Mouse (Mus musculus) embryo, embryonic 10 days (tissue): Measurements from ENCODE around the gene D11Wsu47e.

Source experiments
- DNase-seq: peaks from one replicate; pipeline ENCODE4 v3.0.0-alpha.2; 2015; ENCODE audit warnings: low spot score

D11Wsu47e gene

GRCm38 (mm10) chr11:113666648-113667047, 17.6 kb upstream of the D11Wsu47e start:
- DNase-seq: no peak

GRCm38 (mm10) chr11:113667122-113667521, 17.1 kb upstream of the D11Wsu47e start:
- DNase-seq: no peak

GRCm38 (mm10) chr11:113667704-113668103, 16.5 kb upstream of the D11Wsu47e start:
- DNase-seq: no peak

- DNase-seq: no peak
Observed at GRCm38 (mm10) chr11:113668857-113669256, 15.4 kb upstream of the D11Wsu47e start.

- no peak for DNase-seq
Observed at GRCm38 (mm10) chr11:113669711-113670110, 14.5 kb upstream of the D11Wsu47e start.

- no peak for DNase-seq
Observed at GRCm38 (mm10) chr11:113673614-113674013, 10.6 kb upstream of the D11Wsu47e start.

- DNase-seq: no peak
Observed at GRCm38 (mm10) chr11:113674595-113674994, 9.6 kb upstream of the D11Wsu47e start.

GRCm38 (mm10) chr11:113676847-113677246, 7.4 kb upstream of the D11Wsu47e start:
- no peak for DNase-seq

GRCm38 (mm10) chr11:113677378-113677777, 6.8 kb upstream of the D11Wsu47e start:
- no peak for DNase-seq

GRCm38 (mm10) chr11:113678373-113678772, 5.8 kb upstream of the D11Wsu47e start:
- no peak for DNase-seq

- no peak for DNase-seq
Observed at GRCm38 (mm10) chr11:113680954-113681353, 3.3 kb upstream of the D11Wsu47e start.

GRCm38 (mm10) chr11:113681979-113682378, 2.2 kb upstream of the D11Wsu47e start:
- DNase-seq: no peak

- peak; percentile 74 for DNase-seq
Observed at GRCm38 (mm10) chr11:113682897-113683626, 1.1 kb upstream of the D11Wsu47e start.

GRCm38 (mm10) chr11:113683627-113683956, 620 bp upstream of the D11Wsu47e start:
- no peak for DNase-seq

- DNase-seq: no peak
Observed at GRCm38 (mm10) chr11:113684707-113685426, 655 bp downstream of the D11Wsu47e start.

- peak; percentile 75 for DNase-seq
Observed at GRCm38 (mm10) chr11:113687031-113687430, 2.8 kb downstream of the D11Wsu47e start.

GRCm38 (mm10) chr11:113690506-113690905, 6.3 kb downstream of the D11Wsu47e start:
- DNase-seq: no peak

- DNase-seq: no peak
Observed at GRCm38 (mm10) chr11:113691318-113691717, 7.1 kb downstream of the D11Wsu47e start.

- DNase-seq: no peak
Observed at GRCm38 (mm10) chr11:113691851-113692250, 7.6 kb downstream of the D11Wsu47e start.

- no peak for DNase-seq
Observed at GRCm38 (mm10) chr11:113697571-113697970, 13.4 kb downstream of the D11Wsu47e start.

- no peak for DNase-seq
Observed at GRCm38 (mm10) chr11:113698013-113698545, 13.9 kb downstream of the D11Wsu47e start.

- DNase-seq: no peak
Observed at GRCm38 (mm10) chr11:113699643-113700042, 15.4 kb downstream of the D11Wsu47e start.

- peak; percentile 85 for DNase-seq
Observed at GRCm38 (mm10) chr11:113703758-113704157, 19.5 kb downstream of the D11Wsu47e start.
